Mouse (Mus musculus): ENCODE measurements at regions not wholly inside any gene's neighbourhood (a gene's known extent, or its start where the extent isn't known, plus 50 kb on each side); places are given as distances from the start of the nearest gene placed in this dataset.

DNA sequence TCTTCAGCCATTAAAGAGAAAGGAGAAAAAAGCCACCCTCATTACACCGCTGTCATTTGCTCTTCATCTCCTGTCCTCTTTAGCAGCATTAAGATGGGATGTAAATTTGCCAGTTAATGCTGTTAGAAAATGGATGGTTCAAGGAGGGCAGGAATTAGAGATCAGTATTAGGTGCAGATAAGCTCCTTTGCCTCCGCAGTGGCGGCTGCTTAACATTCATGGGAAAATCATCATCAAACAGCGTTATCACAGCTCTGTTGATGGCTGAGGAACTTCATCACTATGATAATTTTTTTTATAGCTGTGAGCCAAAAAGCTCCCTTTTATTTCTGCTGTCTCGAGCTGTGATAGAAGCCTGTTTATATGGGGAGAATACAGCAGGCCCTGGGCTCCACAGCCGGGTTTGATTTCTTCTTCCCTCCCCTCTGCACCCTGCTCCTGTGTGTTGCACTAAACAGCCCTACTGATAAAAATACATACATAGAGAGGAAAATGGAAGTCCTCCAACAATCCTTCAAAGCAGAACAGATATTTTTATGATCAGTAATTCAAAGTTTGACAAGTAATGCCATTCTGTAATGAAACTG, 60.4 kb upstream of the Fam204a start:
- ATAC-seq (replicated peaks; ENCODE audit: insufficient number of reproducible peaks, low FRiP score, low TSS enrichment, poor library complexity, severe bottlenecking) = no peak

GRCm38 (mm10) chr19:60284901-60285300, 58.4 kb upstream of the Fam204a start:
- no peak for ATAC-seq (replicated peaks; ENCODE audit: insufficient number of reproducible peaks, low FRiP score, low TSS enrichment, poor library complexity, severe bottlenecking)

All from monocyte, adult 5-6 weeks (primary cell).